Mouse (Mus musculus): ENCODE measurements around the gene Plxdc1.

Plxdc1 gene

GRCm38 (mm10) chr11:97923639-97924038, 62.6 kb downstream of the Plxdc1 start:
- in situ Hi-C loops (cut with MboI, MseI) = no loop called here

DNA sequence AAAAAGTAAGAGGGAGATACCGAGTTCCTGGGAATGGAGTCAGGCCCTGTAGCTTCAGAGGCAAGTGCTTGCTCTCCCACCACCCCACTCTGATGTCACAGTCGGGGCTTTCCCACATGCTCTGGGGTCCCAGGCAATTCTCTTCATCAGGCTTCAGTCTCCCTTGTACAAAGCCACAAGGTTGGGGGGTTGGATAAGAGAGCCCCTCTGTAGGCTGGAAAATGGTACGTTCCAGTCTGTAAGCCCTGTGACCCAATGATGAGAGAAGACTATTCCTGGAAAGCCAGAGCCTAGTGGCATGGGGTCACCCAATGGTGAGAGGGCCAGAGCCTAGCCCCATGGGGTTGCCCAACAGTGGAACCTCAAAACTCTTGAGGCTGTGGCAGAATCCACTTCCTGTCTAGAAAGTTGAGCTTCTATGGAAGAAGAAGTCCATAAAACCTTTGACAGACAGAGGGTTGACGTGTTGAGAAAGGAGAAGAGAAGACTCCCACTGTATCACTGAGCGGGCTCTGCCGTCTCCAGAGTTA, 70.2 kb downstream of the Plxdc1 start:
- in situ Hi-C loops (cut with MboI, MseI) = no loop called here

- in situ Hi-C loops (cut with MboI, MseI) = no loop called here
Measured at GRCm38 (mm10) chr11:97915471-97915870, 70.8 kb downstream of the Plxdc1 start.

DNA sequence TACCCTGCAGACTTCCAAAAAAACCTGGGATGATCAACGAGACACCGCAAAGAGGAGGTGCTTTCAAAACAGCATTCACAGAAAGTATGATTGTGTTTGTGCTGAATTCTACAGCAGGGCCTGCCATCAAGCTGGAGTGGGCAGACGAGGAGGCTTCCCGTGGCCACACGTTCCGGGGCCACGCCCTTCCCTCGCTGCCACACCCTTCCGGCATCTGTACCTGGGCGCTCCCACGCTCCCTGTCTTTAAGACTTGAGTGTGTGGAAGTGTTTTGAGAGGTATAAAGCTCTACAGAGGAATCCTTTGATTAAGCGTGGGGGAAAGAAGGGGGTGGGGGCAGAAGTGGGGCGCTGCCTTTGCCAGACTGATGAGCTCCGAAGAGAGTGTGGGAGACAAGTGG, 73.1 kb downstream of the Plxdc1 start:
- in situ Hi-C loops (cut with MboI, MseI) = no loop called here

DNA sequence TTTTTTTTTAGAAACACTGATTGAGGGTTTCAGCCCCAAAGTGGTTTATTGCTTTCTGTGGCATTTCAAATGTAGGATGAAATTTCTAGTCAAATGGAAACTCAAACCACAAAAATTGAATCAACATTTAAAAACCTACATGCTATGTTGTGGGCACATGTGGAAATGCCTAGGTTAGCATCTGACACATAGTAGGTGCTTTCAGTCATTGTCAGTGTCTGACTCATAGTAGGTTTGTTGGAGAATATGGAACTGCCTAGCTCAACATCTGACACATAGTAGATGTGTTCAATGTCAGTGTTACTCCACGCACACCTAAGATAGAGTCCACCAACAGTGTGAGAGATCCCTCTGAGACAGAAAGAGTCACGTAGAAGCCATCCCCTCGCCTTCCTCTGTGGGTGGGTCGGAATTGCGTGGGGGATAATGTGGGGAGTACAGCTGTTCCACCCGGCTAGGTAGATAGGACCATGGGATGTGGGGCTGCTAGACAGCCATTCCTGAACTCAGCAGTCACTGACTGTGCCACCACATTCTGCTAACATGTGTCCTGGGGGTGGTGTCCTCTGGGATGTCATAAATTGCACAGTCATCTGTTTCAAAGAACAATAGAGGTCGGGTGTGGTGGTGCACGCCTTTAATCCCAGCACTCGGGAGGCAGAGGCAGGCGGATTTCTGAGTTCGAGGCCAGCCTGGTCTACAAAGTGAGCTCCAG, 77.5 kb downstream of the Plxdc1 start:
- in situ Hi-C loops (cut with MboI, MseI) = no loop called here

- in situ Hi-C loops (cut with MboI, MseI) = no loop called here
Measured at GRCm38 (mm10) chr11:97907935-97908334, 78.3 kb downstream of the Plxdc1 start.

GRCm38 (mm10) chr11:97906905-97907304, 79.3 kb downstream of the Plxdc1 start:
- in situ Hi-C loops (cut with MboI, MseI) = no loop called here

GRCm38 (mm10) chr11:97905941-97906340, 80.3 kb downstream of the Plxdc1 start:
- in situ Hi-C loops (cut with MboI, MseI) = no loop called here

DNA sequence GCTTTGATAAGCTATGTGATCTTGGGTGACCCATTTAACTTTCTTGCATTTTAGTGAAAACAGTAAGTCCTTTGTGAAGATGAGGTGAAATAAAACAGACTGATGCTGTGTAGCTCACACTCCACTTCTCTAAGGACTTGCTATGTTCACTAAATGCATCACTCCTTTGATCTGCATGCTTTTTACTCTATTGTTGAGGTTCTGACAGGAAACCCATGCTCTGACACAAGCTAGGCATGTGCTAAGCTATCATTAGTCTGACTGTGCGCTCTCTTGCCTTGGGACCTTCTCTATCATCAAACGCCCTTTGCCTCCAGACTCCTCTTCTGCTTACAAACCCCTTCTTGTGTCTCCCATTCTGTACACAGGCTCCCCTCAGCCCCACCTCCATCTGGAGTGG, 80.7 kb downstream of the Plxdc1 start:
- in situ Hi-C loops (cut with MboI, MseI) = no loop called here

- in situ Hi-C loops (cut with MboI, MseI) = loop anchor here (5.0 kb wide), 3 partner anchors 32 to 82 kb away; partner anchors contain the start of gene Plxdc1 (in 1 of the 2)
Measured at GRCm38 (mm10) chr11:97904801-97905200, 81.4 kb downstream of the Plxdc1 start.

- in situ Hi-C loops (cut with MboI, MseI) = loop anchor here (5.0 kb wide), 3 partner anchors 35 to 85 kb away; partner anchors contain the start of gene Plxdc1 (in 1 of the 2)
Measured at GRCm38 (mm10) chr11:97901806-97902205, 84.4 kb downstream of the Plxdc1 start.

DNA sequence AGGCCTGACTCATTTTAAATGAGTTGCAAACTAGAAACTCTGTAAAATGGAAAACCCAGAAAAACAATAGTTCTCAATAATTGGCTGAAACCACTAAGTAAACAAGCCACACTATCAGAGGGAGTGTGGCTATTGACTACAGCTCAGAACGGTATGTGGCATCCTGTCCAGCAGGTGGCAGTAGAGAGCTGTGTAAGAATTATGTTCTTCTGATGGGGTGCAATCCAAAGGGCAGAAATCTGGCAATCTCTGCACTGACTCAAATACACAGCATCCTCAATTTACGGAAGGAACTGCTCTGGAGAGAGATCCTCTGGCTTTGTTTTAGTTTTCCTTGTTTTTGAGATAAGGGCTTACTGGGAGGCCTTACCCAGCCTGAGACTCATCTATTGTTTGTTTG, 86.4 kb downstream of the Plxdc1 start:
- in situ Hi-C loops (cut with MboI, MseI) = loop anchor here (5.0 kb wide), 3 partner anchors 37 to 87 kb away; partner anchors contain the start of gene Plxdc1 (in 1 of the 2)

DNA sequence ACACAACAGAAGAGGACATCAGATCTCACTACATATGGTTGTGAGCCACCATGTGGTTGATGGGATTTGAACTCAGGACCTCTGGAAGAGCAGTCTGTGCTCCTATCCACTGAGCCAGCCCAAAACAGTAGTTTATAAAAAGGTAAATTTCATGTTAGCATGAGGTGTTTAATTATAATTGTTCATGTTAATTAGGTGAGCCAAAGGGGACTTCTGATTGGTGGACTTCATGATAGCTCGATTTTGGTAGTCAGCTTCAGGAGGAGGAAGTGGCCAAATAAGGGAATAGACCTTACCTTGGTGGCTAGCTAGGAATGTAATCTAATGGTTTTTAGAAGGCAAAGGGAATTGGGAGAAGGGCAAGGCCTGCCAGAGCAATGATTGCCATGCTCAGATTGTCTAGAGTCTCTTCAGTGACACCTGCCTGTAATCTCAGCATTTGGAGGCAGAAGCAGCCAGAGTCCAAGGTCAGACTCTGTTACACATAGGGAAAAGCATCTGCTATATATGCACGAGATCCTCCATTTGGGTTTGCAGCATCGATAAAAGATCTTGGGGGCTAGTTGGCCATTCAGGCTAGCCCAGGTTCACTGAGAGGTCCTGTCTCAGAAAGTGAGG, 88.6 kb downstream of the Plxdc1 start:
- in situ Hi-C loops (cut with MboI, MseI) = no loop called here

- in situ Hi-C loops (cut with MboI, MseI) = no loop called here
Measured at GRCm38 (mm10) chr11:97896655-97897054, 89.6 kb downstream of the Plxdc1 start.

DNA sequence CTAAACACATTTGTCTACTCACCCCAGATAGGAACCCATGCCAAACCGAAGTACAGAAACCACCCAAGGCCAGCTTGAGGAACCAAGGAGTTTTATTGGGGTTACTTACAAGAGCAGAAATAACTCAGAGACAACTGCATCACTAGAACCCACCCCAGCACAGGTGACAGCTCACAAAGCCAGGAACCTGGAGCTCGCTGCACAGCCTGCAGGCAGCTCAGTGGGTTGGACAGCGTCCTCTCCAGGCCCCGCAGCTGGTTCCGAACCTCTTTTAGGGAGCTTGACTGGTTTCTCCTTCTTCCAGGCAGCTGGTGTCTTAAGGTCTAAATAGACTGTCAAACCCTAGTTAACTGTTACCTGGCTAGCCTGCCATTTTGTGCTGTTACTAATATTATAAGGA, 94.4 kb downstream of the Plxdc1 start:
- in situ Hi-C loops (cut with MboI, MseI) = no loop called here

DNA sequence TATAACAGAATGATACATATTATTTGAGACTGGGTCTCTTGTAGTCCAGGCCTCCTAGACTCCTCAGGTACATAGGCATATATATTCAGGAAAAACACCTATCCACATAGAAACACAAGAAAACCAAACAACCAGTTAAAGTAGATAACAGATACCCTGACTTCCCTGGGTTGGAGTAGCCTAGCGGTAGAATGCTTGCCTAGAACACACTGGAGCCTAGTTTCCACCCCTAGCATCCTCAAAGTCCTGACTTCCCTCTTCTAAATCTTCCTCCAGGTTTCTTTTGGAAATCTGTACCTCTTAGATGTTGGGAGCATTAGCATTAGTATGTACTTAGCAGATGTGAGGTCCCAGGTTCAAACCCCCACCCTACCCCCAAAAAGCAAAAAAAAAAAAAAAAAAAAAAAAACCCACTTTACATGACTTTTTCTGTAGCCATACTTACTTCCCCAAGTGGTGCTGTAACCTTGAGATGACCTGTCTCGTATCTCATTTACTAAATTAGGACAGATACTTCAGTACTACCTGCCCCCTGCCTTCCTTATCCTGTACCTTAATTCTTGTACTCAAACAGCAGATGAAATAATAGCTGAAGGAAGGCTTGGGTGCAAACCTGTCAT, 100.8 kb downstream of the Plxdc1 start:
- in situ Hi-C loops (cut with MboI, MseI) = no loop called here

GRCm38 (mm10) chr11:97884601-97885185, 101.6 kb downstream of the Plxdc1 start:
- in situ Hi-C loops (cut with MboI, MseI) = loop anchor here (5.0 kb wide), 2 partner anchors 87 to 92 kb away; partner anchors contain the start of gene Lasp1 (in 1 of the 2)

DNA sequence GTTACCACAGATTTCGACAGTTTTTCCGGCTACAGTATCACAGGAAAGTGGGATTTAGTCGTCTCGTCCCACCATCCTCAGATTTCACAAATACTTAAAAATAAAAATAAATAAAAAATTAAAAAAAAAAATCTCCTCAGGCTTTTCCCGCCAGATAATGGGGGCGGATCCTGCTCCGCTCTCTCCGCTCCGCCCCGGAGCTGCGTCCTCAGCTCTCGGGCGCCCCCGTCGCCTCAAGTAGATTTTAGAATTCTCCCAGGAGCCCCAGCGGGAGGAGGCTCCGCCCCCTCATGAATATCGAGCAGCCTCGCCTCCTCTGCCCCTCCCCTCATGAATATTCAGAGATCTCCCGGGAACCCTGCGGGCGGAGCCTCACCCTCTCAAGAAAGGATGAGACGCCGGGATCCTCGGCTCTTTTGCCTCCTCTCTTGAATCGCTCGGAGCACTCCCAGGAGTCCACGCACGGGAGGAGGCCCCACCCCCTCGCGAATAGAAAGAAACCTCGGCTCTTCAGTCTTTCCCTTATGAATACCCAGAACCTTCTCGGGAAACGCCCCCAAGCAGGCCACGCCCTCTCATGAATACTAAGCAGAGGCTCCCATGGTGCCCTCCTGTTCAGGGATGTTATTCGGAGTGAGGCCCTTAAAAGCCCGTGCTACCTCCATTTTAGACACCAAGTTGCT, 102.2 kb downstream of the Plxdc1 start, which contains the start of gene Fbxo47:
Gene Fbxo47, minus strand, starts transcription at position 237 of the 683 bp plus-strand sequence.
- in situ Hi-C loops (cut with MboI, MseI) = loop anchor here (5.0 kb wide), 2 partner anchors 87 to 92 kb away; partner anchors contain the start of gene Lasp1 (in 1 of the 2)

GRCm38 (mm10) chr11:97883542-97883917, 102.7 kb downstream of the Plxdc1 start:
- in situ Hi-C loops (cut with MboI, MseI) = loop anchor here (5.0 kb wide), 2 partner anchors 86 to 91 kb away; partner anchors contain the start of gene Lasp1 (in 1 of the 2)

- in situ Hi-C loops (cut with MboI, MseI) = loop anchor here (5.0 kb wide), 2 partner anchors 83 to 88 kb away; partner anchors contain the start of gene Lasp1 (in 1 of the 2)
Measured at GRCm38 (mm10) chr11:97880362-97880761, 105.9 kb downstream of the Plxdc1 start.

- in situ Hi-C loops (cut with MboI, MseI) = no loop called here
Measured at GRCm38 (mm10) chr11:97877341-97877740, 108.9 kb downstream of the Plxdc1 start.

All from T-helper 17 cell (primary cell).